Mouse (Mus musculus) kidney, adult 2 months (tissue): ENCODE results near the gene Fam45a. TPM values are rescaled to one million over a fixed set of nuclear protein-coding genes. Genes with fewer than 3 reads are reported as not detected.

ENCODE experiments used
- DNase-seq: peaks from one replicate; pipeline ENCODE4 v3.0.0; 2021
- H3K27ac ChIP-seq: fragments of 200-500 bp; 2 replicates; pipeline ENCODE4 v1.5.1; 2012; ENCODE audit warnings: low read depth, low read length, control low read depth, inconsistent platforms; ENCODE audit not compliant: insufficient read depth
- H3K27me3 ChIP-seq: fragments of 200-500 bp; replicated peaks from 2 replicates; pipeline ENCODE4 v1.6.1; 2012; ENCODE audit warnings: mild to moderate bottlenecking, moderate library complexity, low read length, inconsistent platforms; ENCODE audit not compliant: control insufficient read depth, insufficient read depth
- H3K36me3 ChIP-seq: fragments of 200-500 bp; 2 replicates; pipeline ENCODE4 v1.6.1; 2012; ENCODE audit warnings: mild to moderate bottlenecking, moderate library complexity, low read length, inconsistent platforms; ENCODE audit not compliant: control insufficient read depth, insufficient read depth
- H3K4me1 ChIP-seq: fragments of 200-500 bp; 2 replicates; pipeline ENCODE4 v1.6.1; 2011; ENCODE audit warnings: low read length; ENCODE audit not compliant: control insufficient read depth, insufficient read depth
- H3K4me3 ChIP-seq: fragments of 200-500 bp; 2 replicates; pipeline ENCODE4 v1.5.1; 2011; ENCODE audit warnings: mild to moderate bottlenecking, low read depth, low read length, control low read depth; ENCODE audit not compliant: insufficient read depth
- CTCF ChIP-seq: fragments of 200-500 bp; conservative IDR thresholded peaks from 2 replicates; pipeline ENCODE4 v1.5.1; 2011; ENCODE audit warnings: low read depth, mild to moderate bottlenecking, control low read depth, low read length, moderate library complexity, mixed read lengths; ENCODE audit not compliant: insufficient read depth, insufficient read length
- POLR2A ChIP-seq: fragments of 200-500 bp; IDR thresholded peaks from one replicate; pipeline ENCODE4 v1.6.1; 2011; ENCODE audit warnings: low read depth, low read length, control low read depth
- WGBS: fragments of 180-500 bp; shearing (Covaris S2); methylation state at CpG from one replicate; pipeline ENCODE4 v1.1.7; 2018; 5-methylcytosine and 5-hydroxymethylcytosine counted together
- polyA plus RNA-seq: library from polyadenylated mRNA; depleted of rRNA; stranded (reverse); fragments of >200 nt; gene quantifications from 2 replicates; pipeline ENCODE4 v1.2.3, GENCODE M21; 2012; rRNA removed

The Fam45a gene
- 12.7 and 17.2 TPM in 2 replicates for polyA plus RNA-seq

DNA sequence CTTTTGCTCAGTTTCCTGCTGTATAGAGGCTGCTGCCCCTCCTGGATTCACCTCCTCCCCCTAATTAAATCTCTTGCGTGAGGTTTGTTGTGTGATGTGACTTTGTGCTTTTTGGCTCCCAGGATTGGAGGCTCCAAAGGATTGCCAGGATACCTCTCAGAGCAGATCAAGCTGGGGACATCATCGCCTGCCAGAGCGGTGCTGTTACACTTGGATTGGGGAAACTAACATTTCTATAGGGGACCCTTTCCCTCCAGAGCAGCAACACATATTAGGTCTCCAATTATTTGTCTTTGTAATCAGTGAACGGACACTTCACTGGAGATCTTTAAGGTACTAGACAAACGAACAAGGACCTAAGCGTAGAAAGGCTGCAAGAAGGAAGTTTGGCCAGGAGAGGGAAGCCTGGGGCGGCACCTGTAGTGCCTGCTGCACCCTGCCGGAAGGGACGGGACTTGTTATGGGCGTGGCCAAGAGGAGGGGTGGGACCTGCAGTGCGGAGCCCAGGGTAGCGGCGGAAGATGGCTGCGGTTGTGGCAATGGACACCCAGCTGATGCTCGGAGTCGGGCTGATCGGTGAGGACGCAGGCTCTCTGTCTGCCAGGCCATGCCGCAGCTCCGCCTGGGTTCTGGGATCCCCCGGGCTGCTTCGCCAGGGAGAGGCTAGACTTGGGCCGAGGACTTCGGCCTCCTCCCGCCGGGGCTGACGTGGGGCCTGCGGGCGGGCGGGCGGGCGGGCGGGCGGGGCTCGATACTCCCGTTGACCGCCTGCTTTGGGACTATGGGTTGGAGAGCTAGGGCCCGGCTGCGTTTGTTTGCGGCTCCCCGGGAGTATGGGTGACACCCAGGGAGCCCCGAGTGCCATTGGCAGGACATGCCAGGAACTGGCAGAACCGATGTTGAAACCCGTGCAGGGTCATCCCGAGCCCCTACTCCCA, at the start of gene Fam45a:
Gene Fam45a (plus strand): TSS at position 488 of the 938 bp plus-strand sequence.
- 3% methylated on average over 45 of the region's 45 CpGs for WGBS
- TF ChIP-seq POLR2A, result peak; percentile 67
- peak; percentile 70 for TF ChIP-seq CTCF
- Histone ChIP-seq H3K4me3 (peak within 1 kb of the TSS; percentile 80), H3K4me1 (0 out of 2 replicates have a peak, but pooled peaks cover 3% of the 10 kb centered on the region), H3K27me3 (no peaks in the 10 kb centered on the region; the same call in 1 of the 2 replicates), H3K36me3 (no peaks in the 10 kb centered on the region), H3K27ac (peak within 1 kb of the TSS; percentile 36; the same call in 1 of the 2 replicates)
- peak; percentile 95 for DNase-seq

DNA sequence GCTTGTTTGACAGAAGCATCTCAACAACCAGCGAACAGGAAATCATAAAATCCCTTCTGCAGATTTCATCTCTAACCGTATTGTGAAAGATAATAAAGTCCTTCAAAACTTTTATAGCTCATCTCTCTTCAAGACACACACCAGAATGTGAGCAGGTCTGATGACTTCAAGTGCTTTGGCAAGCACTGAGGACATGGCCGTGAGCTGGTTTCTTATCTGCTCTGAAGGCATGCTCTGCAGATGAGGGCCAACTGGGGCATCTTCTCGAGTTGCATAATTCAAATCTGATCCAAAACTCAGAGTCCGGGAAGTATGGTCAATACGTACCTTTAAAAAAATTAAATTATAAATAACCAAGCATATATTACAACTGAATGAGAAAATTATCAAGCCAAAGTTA, 38.0 kb upstream of the Fam45a start:
- 88% methylated on average over 6 of the region's 6 CpGs for WGBS

DNA sequence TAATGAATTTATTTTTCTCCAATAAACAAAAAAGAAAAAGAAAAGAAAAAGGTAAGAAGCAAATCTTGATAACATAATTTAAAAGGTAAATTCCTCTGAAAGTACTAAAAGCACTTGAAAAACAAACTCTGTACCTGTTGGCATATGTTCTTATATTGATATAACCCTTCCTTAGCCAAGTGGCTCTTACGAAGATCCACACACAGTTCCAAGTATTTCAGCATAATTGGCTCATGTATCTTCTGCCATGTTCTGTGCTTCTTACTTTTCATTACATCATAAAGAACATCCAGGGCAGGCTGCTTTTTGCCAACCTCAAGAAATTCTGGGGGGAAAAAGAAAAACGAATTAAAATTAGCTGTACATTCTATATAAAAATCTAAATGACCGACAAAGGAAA, 29.4 kb upstream of the Fam45a start:
- no peak for TF ChIP-seq POLR2A
- TF ChIP-seq CTCF, result no peak
- WGBS, result 76% methylated on average over 3 of the region's 3 CpGs
- Histone ChIP-seq H3K36me3 (peaks cover 8% of the 10 kb centered on the region), H3K4me3 (no peak overlapping the region), H3K27me3 (no peaks in the 10 kb centered on the region), H3K27ac (no peak overlapping the region), H3K4me1 (peaks cover 6% of the 10 kb centered on the region)
- no peak for DNase-seq

More for the DNA sequence above, 38.0 kb upstream of the Fam45a start:
- DNase-seq, result no peak
- Histone ChIP-seq H3K27ac (no peak overlapping the region), H3K4me3 (no peak overlapping the region), H3K36me3 (peaks cover 26% of the 10 kb centered on the region), H3K4me1 (no peaks in the 10 kb centered on the region), H3K27me3 (no peaks in the 10 kb centered on the region)
- TF ChIP-seq POLR2A, result no peak

DNA sequence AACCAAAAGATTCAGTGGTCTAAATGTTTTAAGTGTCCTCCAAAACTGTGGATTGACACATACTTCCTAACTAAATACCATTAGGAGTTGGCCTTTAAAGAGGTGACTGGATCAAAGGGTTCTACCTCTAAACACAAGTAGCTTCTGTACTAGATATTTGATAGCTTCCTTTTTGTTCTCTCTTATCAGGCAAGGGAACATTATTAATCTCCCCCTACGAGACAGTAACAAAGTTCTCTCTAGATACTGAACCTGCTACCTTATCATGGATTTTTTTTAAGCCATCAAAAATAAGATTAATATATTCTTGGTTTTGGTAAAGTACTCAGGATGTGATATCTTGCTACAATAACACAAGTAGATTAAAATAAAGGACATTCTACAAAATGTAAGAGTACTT, 26.7 kb upstream of the Fam45a start:
- WGBS, result 34% methylated on average over 1 of the region's 1 CpGs
- no peak overlapping the region for H3K4me3 ChIP-seq
- no peaks in the 10 kb centered on the region for H3K27me3 ChIP-seq
- H3K36me3 ChIP-seq, result 0 out of 2 replicates have a peak, but pooled peaks cover 2% of the 10 kb centered on the region
- TF ChIP-seq CTCF, result no peak
- no peak for TF ChIP-seq POLR2A
- H3K27ac ChIP-seq, result no peak overlapping the region
- H3K4me1 ChIP-seq, result peaks cover 12% of the 10 kb centered on the region
- DNase-seq, result no peak

DNA sequence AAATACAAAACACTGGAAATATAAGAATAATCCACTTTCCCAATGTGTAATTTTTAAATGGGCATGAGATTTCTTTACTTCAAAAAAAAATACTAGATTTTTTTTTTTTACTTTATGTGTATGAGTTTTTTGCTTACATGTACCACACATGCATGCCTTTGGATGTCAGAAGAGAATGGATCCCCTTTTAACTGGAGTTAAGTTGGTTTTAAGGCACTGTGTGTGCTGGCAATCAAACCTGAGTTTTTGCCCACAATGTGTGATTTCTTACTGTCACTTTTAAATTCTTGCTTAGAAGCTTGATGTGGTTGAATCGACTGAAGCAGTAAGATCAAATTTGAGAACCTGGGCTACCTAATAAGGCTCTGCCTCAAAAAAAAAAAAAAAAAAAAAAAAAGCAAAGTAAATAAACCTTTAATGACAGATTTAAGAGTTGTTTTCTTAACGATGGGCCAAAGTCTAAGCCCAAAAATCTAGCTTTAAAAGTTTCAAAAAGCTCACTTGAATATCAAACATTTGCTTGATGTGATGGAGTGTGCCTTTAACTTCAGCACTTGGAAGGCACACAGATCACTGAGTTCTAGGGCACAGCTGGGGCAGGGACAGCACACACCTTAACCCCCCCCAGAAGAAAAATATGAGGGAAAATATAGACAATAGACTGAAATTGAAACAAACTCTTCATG, 23.8 kb upstream of the Fam45a start:
- no peak for TF ChIP-seq POLR2A
- TF ChIP-seq CTCF, result no peak

DNA sequence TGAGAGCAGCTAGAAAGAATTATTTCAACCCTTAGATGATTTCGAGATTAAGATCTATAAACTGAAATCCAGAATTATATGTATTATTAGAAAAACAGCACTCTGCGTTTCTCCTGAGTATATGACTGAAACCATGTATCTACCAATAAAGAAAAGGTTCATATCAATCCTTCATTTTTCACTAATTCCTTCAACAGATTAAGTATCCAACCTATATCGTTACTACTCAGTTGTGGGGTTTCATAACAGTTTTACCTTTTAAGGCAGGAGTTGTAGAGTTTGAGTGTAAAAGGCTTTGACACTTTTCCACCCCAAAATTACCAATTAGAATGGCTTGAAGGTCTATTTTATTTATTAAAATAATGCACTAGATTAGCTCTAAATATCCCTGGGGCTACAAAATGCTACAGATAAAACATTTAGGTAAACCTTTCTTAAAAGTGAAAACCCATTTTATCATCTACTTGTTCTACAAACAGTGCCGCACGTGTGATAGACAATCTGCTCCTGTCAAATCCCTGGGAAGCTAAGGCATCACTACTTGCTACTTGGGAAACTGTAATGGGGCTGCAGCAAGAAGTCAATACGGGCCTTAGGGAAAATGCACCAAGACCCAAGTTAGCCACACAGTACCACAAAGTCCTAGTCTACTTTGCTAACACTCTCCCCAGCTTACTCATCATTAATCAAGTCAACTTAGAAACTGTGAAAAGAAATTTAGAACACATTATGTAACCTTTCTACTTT, 23.0 kb upstream of the Fam45a start:
- peak overlapping the region; percentile 26; the same call in 1 of the 2 replicates for H3K4me3 ChIP-seq
- H3K27me3 ChIP-seq, result no peaks in the 10 kb centered on the region
- DNase-seq, result peak; percentile 16
- 17% methylated on average over 6 of the region's 6 CpGs for WGBS
- H3K27ac ChIP-seq, result no peak overlapping the region
- H3K36me3 ChIP-seq, result no peaks in the 10 kb centered on the region
- peaks cover 12% of the 10 kb centered on the region for H3K4me1 ChIP-seq
- TF ChIP-seq CTCF (no peak), POLR2A (no peak)

More for the DNA sequence above, 23.8 kb upstream of the Fam45a start:
- Histone ChIP-seq H3K4me3 (no peak overlapping the region), H3K4me1 (peaks cover 12% of the 10 kb centered on the region), H3K27me3 (no peaks in the 10 kb centered on the region), H3K27ac (no peak overlapping the region), H3K36me3 (no peaks in the 10 kb centered on the region)
- peak; percentile 7 for DNase-seq
- WGBS, result 6% methylated on average over 2 of the region's 2 CpGs
